Mouse (Mus musculus) myocyte (in vitro differentiated cells): Measurements from ENCODE around the gene Rcor3.

Experiments
- CEBPB ChIP-seq: IDR thresholded peaks from 2 replicates; pipeline ENCODE4 v1.6.1; 2011; ENCODE audit warnings: mild to moderate bottlenecking, moderate library complexity; ENCODE audit not compliant: poor library complexity, insufficient read depth, severe bottlenecking
- E2F4 ChIP-seq: IDR thresholded peaks from one replicate; pipeline ENCODE4 v1.6.1; 2011; ENCODE audit warnings: mild to moderate bottlenecking, control low read depth, moderate library complexity; ENCODE audit not compliant: insufficient read depth
- MAX ChIP-seq: IDR thresholded peaks from one replicate; pipeline ENCODE4 v1.6.1; 2011; ENCODE audit warnings: low read depth, mild to moderate bottlenecking, control low read depth
- MYOD1 ChIP-seq, 3 experiments: IDR thresholded peaks; one replicate each; pipeline ENCODE4 v1.6.1; 2011; ENCODE audit warnings: control low read depth in 2 of 3, low read depth in 2 of 3, mild to moderate bottlenecking in 2 of 3, moderate library complexity in 1 of 3; ENCODE audit not compliant: insufficient read length in 2 of 3, control insufficient read depth in 1 of 3
- MYOG ChIP-seq, 3 experiments: IDR thresholded peaks; one replicate each; pipeline ENCODE4 v1.6.1; 2011; ENCODE audit warnings: control low read depth in 2 of 3, low read depth in 2 of 3, mild to moderate bottlenecking in 2 of 3; ENCODE audit not compliant: insufficient read length in 2 of 3, control insufficient read depth in 1 of 3, insufficient read depth in 1 of 3
- POLR2A ChIP-seq: IDR thresholded peaks from one replicate; pipeline ENCODE4 v1.6.1; 2011; ENCODE audit warnings: low read depth, mild to moderate bottlenecking, control low read depth, moderate library complexity; ENCODE audit not compliant: insufficient read length
- POLR2AphosphoS2 ChIP-seq: IDR thresholded peaks from one replicate; pipeline ENCODE4 v1.6.1; 2011; ENCODE audit warnings: low read depth, control low read depth; ENCODE audit not compliant: insufficient read length
- TCF12 ChIP-seq: IDR thresholded peaks from one replicate; pipeline ENCODE4 v1.6.1; 2011; ENCODE audit warnings: mild to moderate bottlenecking, control low read depth; ENCODE audit not compliant: poor library complexity, insufficient read depth, severe bottlenecking
- TCF3 ChIP-seq: IDR thresholded peaks from one replicate; pipeline ENCODE4 v1.6.1; 2011; ENCODE audit warnings: low read depth, control low read depth; ENCODE audit not compliant: insufficient read length
- USF1 ChIP-seq: IDR thresholded peaks from one replicate; pipeline ENCODE4 v1.6.1; 2011; ENCODE audit warnings: low read depth, mild to moderate bottlenecking, control low read depth, moderate library complexity

- TF ChIP-seq POLR2A (no peak), MAX (no peak), POLR2AphosphoS2 (no peak), E2F4 (no peak), MYOD1 (IDR thresholded peaks at IDR 0.05; ENCODE audit: control insufficient read depth in 1 of 3, insufficient read length in 2 of 3, low read depth in 2 of 3) (peak; percentile 0 to 90 (median 68)), MYOG (IDR thresholded peaks at IDR 0.05; ENCODE audit: control insufficient read depth in 1 of 3, insufficient read depth in 1 of 3, insufficient read length in 2 of 3, low read depth in 2 of 3) (peak in 2 of 3 experiments; percentile 80 to 89), CEBPB (0 out of 2 replicates have a peak, but pooled peaks have one; percentile 19), USF1 (no peak), TCF12 (peak; percentile 61), TCF3 (peak; percentile 56)
Observed at GRCm38 (mm10) chr1:192061666-192062306, 76.1 kb downstream of the Rcor3 start.
